Mouse (Mus musculus) testis, postnatal 14 days (tissue): Measurements from ENCODE around the gene Unc5a.

Source experiments
- DNase-seq: peaks from one replicate; pipeline ENCODE4 v3.0.0; 2021; ENCODE audit warnings: low spot score

Gene Unc5a

DNA sequence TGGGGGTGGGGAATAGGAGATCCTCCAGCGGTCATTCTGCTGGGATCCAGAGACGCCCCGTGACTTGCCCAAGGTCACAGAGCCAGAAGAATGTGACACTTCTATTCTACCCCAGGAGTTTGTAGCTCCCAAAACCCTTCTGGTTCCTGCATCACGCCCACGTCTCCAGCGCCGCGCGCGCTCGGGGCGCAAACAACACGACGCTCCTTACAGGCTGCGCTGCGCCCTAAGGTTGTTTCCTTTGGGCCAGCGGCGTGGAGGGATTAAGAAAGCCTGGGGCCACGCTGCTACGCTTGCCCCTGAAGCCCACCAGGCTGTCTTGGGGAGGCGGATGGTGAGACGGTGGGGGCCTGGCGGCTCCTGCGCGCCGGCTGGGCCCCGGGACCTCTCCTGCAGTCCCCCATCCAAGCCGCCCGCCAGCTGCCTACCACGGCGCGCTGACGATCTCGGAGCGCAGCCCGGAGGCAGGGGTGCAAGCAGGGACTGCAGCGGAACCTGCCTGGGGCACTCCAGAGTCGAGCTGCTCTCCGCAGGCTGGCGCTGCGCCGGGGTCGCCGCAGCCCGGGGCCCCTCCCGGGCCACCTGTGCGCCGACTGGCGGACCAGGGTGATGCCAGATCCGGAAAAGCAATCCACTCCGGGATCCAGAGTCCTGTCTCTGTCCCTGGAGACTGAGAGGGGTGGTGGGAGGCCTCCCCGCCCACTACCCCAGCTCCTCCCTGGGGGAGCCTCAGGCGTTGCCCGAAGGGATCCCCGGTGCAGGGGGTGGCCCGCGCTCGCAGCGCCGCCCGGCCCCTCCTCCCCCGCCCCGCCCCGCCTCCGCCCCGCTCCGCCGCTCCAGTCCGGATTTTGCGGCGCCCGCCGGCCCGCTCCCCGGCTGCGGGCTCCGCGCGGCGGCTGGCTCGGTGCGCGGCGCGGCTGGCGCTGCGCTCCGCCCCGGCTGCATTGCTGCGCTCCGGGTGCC, at the start of gene Unc5a:
Gene Unc5a, plus strand, starts transcription at position 881 of the 963 bp plus-strand sequence.
- peak; percentile 28 for DNase-seq

DNA sequence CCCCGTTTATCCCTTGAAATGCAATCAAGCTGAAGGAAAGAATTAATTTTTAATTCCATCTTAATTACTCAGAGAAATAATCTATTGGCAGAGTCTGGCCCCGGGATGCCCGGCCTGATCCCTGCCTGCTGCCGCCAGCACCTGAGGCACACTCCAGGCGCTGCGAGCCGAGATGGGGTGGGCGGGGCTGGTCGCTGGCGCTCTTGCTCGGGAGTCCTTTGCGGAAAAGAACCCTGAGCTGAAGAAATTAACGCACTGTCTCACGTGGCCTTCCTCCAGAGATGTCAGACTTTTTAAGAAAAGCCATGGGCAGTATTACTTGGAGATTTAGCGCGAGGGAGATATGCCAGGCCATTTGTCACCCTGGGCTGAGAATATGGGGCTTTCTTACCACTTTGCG, 37.2 kb upstream of the Unc5a start:
- DNase-seq, result no peak

GRCm38 (mm10) chr13:54912894-54913621, 36.2 kb upstream of the Unc5a start:
- DNase-seq, result no peak

GRCm38 (mm10) chr13:54916644-54917043, 32.6 kb upstream of the Unc5a start:
- no peak for DNase-seq

- DNase-seq, result no peak
Measured at GRCm38 (mm10) chr13:54918910-54919309, 30.3 kb upstream of the Unc5a start.

DNA sequence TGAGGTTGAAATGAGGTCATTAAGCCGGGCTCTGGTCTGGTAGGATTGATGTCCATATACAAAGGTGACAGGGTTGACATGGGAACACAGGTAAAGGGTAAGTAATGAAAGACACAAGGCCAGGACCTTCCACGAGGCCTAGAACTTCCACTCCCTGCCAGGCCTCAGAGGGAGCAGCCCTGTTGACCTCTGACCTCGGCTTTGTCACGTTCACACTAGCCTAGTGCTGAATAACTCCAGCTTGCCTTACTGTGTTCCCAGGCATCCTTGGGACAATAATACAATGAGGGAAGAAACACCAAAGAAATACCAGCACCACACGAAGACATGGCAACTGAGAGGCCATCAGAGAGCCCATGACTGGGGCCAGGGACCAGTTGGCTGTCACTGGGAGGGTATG, 29.5 kb upstream of the Unc5a start:
- DNase-seq, result no peak

- DNase-seq, result no peak
Measured at GRCm38 (mm10) chr13:54921700-54922099, 27.5 kb upstream of the Unc5a start.

- no peak for DNase-seq
Measured at GRCm38 (mm10) chr13:54923705-54924104, 25.5 kb upstream of the Unc5a start.

DNA sequence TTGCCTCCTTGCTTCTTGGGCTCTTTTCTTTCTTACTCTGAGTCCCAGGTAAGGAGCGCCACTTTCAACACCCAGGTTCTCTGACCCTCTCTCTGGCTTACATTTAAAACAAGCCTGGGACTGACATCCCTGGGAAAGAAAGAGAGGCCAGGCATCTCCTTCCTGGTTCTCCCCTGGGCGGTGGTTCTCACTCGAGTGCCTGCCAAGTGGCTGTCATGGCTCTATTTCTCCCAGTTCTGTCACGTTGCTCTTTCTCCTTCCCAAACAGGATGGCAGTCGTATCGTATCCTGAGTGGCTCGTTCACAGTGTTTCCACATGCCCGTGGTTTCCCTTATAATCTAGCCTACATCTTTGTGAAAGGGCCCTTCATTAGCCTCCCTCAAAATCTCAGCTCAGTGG, 23.7 kb upstream of the Unc5a start:
- no peak for DNase-seq

- DNase-seq, result no peak
Measured at GRCm38 (mm10) chr13:54926654-54927053, 22.6 kb upstream of the Unc5a start.

DNA sequence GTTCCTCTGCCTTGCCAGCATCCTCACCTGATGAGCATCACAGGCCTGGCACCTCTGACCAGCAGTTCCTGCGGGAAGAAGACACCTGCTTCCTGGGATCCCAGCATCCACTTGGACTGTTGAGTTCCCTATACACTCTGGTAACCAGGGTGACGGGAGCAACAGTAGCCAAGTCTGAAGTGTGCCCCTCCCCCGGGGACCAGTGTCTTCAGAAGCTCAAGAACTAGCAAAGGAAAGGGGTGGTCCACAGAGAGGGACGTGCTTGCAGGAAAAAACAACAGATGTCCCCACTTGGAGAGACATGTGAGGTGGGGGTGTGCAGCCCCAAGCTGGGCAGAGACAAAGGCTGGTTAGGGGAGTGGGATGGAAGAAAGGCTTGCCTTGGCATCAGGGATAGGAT, 19.1 kb upstream of the Unc5a start:
- DNase-seq, result no peak

DNA sequence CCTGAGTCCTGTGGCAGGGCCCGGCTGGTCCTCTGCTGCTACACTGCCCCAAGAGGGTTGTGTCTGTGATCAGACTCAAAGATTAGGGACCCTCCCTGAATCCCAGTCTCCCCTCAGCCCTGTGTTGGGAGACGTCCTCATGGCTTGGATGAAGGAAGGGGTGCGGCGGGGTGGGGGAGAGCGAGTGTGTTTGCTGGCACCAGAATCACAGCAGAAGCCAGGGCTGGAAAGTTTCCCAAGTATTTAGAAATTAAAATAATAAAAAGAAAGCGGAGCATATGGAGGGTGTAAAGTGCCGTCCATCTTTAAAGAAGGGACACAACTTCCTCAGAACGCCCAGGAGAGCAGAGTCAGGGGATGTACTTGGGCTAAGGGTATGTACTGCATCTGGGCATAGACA, 14.3 kb upstream of the Unc5a start:
- DNase-seq, result no peak

DNA sequence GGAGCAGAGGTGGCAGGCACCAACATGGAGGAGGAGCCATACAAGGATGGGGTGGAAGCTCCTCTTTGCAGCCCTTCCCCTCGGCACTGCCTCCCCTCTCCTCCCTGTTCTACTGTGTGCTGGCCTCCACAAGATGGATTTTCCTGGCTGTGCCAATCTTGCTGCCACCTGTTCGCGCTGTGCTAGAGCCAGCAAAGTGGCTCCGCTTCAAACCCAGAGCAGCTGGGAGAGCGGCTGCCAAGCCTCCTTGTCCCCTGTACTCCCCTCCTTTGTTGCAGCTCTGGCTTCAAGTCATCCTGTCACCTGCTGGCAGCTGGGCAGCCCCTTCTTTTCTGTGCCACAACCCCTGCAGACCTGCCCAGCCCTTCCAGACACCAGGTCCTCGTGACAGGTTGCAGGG, 13.0 kb upstream of the Unc5a start:
- DNase-seq, result no peak

DNA sequence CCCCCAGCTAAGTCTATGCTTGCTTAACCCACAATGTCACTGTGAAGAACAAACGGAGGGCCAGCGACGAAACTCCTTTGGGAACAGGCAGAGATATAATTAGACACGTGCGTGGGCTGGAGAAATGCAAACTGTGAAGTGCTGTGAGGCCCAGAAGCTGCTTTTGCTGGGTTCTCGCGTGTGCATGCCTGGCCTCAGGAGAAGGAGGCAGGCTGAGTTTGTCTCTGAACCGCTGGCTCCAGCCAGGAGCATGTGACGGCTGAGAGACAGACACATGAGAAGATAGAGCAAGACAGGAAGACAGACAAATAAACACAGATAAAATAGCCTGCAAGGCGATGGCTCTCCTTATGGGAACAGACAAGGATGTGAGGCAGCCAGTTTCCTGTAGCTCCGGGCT, 11.3 kb upstream of the Unc5a start:
- no peak for DNase-seq

DNA sequence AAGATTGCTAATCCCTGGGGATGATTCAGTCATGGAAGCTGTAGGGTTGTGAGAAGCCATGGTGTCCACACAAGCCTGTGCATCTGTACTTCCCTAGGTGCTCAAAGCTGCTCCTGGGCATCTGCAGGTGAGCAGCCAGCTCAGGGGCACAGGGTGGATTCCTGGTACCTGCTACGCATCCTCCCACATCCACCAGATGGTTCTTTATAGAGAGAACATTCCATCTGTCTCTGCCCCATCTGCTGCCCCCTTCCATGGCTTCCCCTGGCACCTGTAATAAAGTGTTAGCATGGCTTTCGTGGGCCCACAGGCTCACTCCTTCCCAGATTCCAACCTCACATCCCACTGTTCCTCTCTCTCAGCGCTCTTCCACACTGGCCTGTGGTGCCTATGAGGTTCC, 10.7 kb upstream of the Unc5a start:
- no peak for DNase-seq

DNA sequence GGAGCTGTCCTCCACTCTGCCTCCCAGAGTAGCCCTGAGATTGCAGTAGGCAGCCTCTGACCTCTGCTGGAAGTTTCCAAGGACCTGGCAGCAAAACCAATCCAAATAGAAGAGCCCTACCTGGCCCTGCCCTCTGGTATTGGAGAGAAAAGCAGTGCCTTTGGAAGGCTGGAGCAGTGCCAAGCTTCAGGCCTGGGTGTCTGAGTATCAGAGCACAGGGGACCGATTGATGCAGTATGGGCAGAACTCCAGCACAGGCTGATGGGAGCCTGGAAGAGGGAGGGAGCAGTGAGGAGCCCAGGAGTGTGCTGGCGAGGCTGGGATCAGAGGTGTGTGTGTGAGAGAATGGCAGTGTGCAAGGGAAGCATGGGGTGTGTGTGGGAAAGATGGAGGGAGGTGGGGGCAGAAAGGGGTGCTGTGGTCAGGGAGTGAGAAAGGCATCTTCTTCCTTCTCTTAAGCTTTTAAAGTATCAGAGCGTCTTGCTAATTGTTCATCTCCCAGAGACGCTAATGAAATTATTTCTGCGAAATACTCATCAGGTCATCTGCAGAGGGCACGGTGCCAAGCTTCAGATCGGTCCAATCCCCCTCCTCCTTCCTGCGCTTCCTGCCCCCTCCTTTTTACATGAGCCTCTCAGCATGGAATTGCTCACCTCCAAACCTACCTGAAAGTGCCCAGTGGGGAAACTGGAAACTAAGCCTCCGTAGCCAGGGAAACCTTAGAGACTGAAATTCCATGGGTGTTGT, 4.6 kb upstream of the Unc5a start:
- no peak for DNase-seq

DNA sequence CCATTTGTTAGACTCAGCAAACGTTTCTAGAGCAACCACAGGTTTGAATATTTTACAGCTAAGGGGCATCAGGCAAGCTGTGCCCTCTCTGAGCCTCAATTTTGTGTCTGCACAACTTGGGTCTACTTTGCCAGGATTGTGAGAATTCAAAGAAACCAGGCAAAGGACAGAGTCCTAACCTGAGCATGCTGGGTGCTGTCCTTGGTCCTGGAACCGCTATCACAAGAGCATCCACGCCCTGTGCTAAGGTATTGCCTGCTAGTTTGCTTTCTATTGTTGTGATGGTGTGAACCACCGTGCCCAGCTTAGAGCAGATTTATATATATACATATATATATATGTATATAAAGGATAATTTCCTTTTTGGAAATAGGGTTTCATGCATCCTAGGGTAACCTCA, 3.9 kb upstream of the Unc5a start:
- peak; percentile 27 for DNase-seq

DNA sequence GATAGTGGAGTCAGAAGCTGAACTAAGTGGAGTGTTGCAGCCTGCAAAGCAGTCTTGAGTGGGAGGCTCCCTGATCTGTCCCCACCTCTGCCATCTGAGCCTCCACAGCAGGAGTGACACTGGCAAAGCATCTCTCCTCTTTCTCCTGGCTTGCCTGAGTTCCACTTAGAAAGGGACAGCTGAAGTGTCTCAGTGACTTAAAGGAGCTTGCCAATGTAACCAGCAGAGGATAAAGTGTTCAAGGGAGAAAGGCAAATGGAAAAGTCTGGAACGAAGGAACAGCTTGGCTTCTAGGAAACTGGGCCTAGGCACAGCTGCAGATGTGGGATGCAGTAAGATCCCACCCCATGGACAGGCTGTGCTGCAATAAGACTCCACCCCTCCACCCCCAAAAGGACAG, 2.8 kb upstream of the Unc5a start:
- DNase-seq, result no peak

DNA sequence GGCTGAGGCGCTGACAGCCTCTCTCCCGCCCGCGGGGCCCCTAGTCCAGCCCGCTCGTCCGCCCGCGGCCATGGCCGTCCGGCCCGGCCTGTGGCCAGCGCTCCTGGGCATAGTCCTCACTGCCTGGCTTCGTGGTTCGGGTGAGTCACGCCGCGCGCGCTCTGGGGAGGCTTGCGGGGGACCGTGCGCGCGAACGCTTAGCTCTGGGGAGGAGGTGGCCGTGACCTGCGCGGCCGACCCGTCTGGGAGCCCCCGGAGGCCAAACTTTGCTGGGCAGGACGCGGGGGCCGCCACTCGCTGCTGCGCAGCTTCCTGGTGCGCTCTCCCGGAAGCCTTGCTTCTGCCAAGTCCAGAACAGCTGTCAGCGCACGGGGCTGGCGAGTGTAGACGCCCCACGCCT, 381 bp downstream of the Unc5a start:
- no peak for DNase-seq

DNA sequence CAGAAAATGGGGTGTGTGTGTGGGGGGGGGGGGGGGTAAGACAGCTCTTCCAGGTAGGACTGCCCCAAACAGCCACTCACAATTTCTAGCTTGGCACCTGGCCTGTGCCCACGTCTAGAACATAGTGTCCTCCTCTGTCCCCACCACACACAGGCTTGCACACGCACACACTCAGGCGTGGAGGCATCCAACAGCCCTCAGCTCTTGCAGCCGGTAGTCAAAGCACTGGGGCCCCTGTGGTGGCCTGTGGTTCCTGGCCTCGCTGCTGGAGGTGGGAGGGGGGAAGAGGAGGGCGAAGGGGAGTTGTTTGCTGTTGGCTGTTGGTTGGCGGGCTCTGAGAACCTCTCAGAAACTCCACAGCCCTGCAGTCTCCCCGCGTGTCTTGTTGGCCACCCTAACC, 920 bp downstream of the Unc5a start:
- DNase-seq, result no peak

DNA sequence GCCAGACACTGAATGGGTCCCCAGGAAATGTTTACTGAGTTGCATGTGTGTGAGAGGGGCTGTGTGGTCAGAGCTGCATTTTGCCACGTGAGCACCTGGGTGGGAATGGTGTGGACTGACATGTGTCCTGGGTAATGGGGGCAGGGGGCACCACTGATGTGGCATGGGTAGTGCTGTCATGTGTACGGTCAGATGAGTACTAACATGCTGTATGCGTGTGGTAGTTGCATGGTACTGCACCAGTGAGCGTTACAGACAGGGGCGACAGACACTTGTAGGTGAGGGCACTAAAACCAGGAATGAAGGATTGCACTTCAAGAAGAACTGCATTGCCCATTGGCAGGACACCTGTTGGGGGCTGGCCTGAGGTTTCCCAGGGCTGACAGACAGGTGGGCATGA, 2.0 kb downstream of the Unc5a start:
- no peak for DNase-seq

DNA sequence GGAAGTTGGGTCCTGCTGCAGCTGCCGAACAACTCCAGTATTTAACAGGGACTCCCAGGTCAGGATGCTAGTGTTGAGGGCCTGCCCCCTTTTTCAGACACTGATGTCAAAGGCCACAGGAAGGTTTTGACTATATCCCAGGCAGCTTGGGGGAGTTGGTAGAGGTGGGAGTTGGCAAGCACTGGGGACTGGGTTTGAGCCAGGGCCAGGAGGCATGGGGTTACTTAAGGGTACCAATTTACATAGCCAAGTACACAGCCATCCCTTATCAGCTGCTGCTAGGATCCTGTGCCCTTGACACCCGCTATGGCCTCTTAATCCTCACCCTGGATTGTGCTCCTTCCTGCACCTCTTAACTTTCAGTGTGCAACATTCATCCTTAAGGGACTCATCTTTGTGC, 5.5 kb downstream of the Unc5a start:
- no peak for DNase-seq
